Mouse (Mus musculus): ENCODE data around the gene Nsun2. TPM values are rescaled to one million over a fixed set of nuclear protein-coding genes. Genes with fewer than 3 reads are reported as not detected.

Nsun2 gene
- total RNA-seq, 2 experiments from 2014 or later = 85.0 to 92.9 TPM

DNA sequence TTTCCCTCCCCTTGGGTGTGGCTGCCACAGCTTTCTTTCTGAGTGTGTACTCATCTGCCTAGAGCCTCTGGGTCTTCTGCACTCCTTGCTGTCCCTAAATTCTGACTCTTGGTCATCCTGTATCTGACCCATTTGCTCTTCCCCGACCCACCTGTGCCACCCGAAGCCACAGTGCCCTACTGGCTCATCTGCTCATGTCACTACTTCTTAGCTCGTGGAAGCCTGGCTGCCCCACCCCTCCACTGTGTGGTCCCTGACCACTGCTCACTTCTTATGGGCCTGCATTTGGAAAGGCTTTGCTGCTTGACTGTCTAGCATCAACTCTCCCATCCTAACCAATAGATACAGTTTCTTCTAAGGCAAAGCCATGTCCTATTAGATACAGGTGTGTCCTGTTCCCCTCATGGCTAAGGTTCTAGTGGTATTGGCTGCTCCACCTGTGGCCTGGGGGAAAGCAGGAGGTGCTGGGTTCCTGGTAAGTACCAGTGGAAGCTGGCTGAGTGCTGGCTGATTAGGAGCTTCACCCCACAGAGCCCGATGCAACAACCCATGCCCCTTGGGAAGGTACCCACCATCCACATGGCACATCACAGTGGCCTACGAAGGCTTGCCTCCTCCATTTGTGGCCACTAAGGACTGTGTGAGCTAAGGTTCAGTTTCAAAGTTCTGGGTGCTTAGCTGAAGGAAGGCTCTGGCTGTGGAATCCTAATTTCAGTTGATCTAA lies 139.8 kb downstream of the Nsun2 start:
- no peak for DNase-seq (ENCODE audit: low spot score in 2 of 2)

DNA sequence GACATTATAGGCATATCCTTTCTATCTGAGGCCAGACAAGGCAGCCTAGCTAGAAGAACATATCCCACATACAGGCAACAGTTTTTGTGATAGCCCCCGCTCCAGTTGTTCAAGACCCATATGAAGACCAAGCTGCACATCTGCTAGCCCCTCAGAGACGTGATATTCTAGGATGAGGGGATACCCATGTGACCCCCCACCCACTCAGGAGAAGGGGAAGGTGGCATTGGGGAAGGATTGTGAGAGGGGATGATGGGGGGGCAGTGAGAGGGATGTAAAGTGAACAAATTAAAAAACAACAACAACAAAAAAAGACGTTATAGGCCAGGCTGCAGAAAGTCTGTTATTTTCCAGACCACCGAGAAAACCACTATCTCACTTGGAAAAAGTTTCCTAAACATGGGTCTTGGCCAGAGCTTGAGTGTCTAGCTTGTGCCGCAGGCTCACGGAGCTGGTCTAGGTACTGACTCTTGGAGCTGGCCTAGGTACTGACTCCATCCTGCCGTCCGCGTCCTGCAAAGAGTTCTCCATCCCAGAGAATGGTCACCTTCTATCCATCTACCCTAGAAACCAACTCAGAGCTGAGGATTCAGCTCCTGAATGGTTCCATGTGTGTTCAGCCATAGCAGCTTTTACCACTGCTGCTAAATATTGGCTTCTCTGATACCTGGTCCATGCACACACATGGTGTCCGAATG lies 140.5 kb downstream of the Nsun2 start:
- DNase-seq (ENCODE audit: low spot score in 2 of 2) = no peak

Other genes with a start within 250 kb of the Nsun2 start
- 10 to 100 TPM; 51.0 to 52.1 TPM for gene Tent4a, start 871 bp downstream of the Nsun2 start, total RNA-seq (2021)
- gene Srd5a1, start 77.7 kb downstream of the Nsun2 start, total RNA-seq (2021) = 1 to 10 TPM; 7.2 to 8.0 TPM
- gene Ube2ql1, start 206.1 kb downstream of the Nsun2 start, total RNA-seq (2021) = 100 to 1,000 TPM; 211 to 213 TPM